Mouse (Mus musculus) MEL (cell line): ENCODE data around the gene Gucy1b2. TPM values are rescaled to one million over a fixed set of nuclear protein-coding genes. Genes with fewer than 3 reads are reported as not detected.

ENCODE experiments used
- DNase-seq: peaks from one replicate; pipeline ENCODE4 v3.0.0; 2011; ENCODE audit warnings: low read depth, low spot score
- H3K27ac ChIP-seq: 2 replicates; pipeline ENCODE4 v1.5.1; 2012; ENCODE audit warnings: low read depth, mild to moderate bottlenecking, control low read depth, low read length, moderate library complexity; ENCODE audit not compliant: control insufficient read depth
- H3K27me3 ChIP-seq, 2 experiments: fragments of 150-350 bp in 1 of 2; sonication (generic) in 1 of 2; 2 replicates each; pipeline ENCODE4 v1.6.1; 2012; ENCODE audit warnings: low read length in 2 of 2, mild to moderate bottlenecking in 2 of 2, improper control_type of control experiment in 1 of 2, moderate library complexity in 1 of 2; ENCODE audit not compliant: insufficient read depth in 2 of 2, control insufficient read depth in 1 of 2
- H3K36me3 ChIP-seq, 2 experiments: 2 replicates each; pipeline ENCODE4 v1.6.1; 2012 to 2014; ENCODE audit warnings: low read length in 2 of 2, improper control_type of control experiment in 1 of 2, inconsistent platforms in 1 of 2, mild to moderate bottlenecking in 1 of 2; ENCODE audit not compliant: insufficient read depth in 2 of 2, control insufficient read depth in 1 of 2
- H3K4me1 ChIP-seq, 2 experiments: fragments of 150-350 bp in 1 of 2; sonication (generic) in 1 of 2; 2 replicates each; pipeline ENCODE4 v1.6.1; 2012; ENCODE audit warnings: low read length in 2 of 2, improper control_type of control experiment in 1 of 2, mild to moderate bottlenecking in 1 of 2; ENCODE audit not compliant: insufficient read depth in 2 of 2, control insufficient read depth in 1 of 2
- H3K4me3 ChIP-seq, 2 experiments: fragments of 150-350 bp in 1 of 2; sonication (generic) in 1 of 2; 2 replicates each; pipeline ENCODE4 v1.5.1; 2012; ENCODE audit warnings: low read depth in 2 of 2, low read length in 2 of 2, mild to moderate bottlenecking in 2 of 2, moderate library complexity in 2 of 2, control low read depth in 1 of 2, improper control_type of control experiment in 1 of 2; ENCODE audit not compliant: control insufficient read depth in 1 of 2, insufficient read depth in 1 of 2
- H3K79me2 ChIP-seq: 2 replicates; pipeline ENCODE4 v1.6.1; 2012; ENCODE audit warnings: mild to moderate bottlenecking, low read length, moderate library complexity; ENCODE audit not compliant: control insufficient read depth, poor library complexity, insufficient read depth
- H3K9ac ChIP-seq: 2 replicates; pipeline ENCODE4 v1.6.1; 2012; ENCODE audit warnings: low read depth, mild to moderate bottlenecking, control low read depth, low read length, moderate library complexity; ENCODE audit not compliant: control insufficient read depth, poor library complexity, severe bottlenecking
- H3K9me3 ChIP-seq: fragments of 150-350 bp; sonication (generic); replicated peaks from 2 replicates; pipeline ENCODE4 v1.6.1; 2012; ENCODE audit warnings: mild to moderate bottlenecking, low read length, improper control_type of control experiment, moderate library complexity; ENCODE audit not compliant: insufficient read depth
- BHLHE40 ChIP-seq: IDR thresholded peaks from 2 replicates; pipeline ENCODE4 v1.6.1; 2012; ENCODE audit warnings: low read depth, mild to moderate bottlenecking, inconsistent platforms, low read length, improper control_type of control experiment, borderline replicate concordance
- CHD2 ChIP-seq: IDR thresholded peaks from 2 replicates; pipeline ENCODE4 v1.6.1; 2011; ENCODE audit warnings: low read length, improper control_type of control experiment
- ELF1 ChIP-seq: IDR thresholded peaks from 2 replicates; pipeline ENCODE4 v1.6.1; 2014; ENCODE audit warnings: low read depth, mild to moderate bottlenecking, inconsistent platforms, low read length, improper control_type of control experiment, moderate library complexity
- EP300 ChIP-seq, 2 experiments: IDR thresholded peaks; 2 replicates each; pipeline ENCODE4 v1.6.1; 2011; ENCODE audit warnings: improper control_type of control experiment in 2 of 2, low read length in 2 of 2, low read depth in 1 of 2, mild to moderate bottlenecking in 1 of 2
- HCFC1 ChIP-seq: IDR thresholded peaks from 2 replicates; pipeline ENCODE4 v1.6.1; 2012; ENCODE audit warnings: low read depth, mild to moderate bottlenecking, inconsistent platforms, low read length, improper control_type of control experiment, moderate library complexity
- JUND ChIP-seq: IDR thresholded peaks from 2 replicates; pipeline ENCODE4 v1.6.1; 2011; ENCODE audit warnings: low read depth, mild to moderate bottlenecking, improper control_type of control experiment, low read length
- MAFK ChIP-seq: IDR thresholded peaks from 2 replicates; pipeline ENCODE4 v1.6.1; 2011; ENCODE audit warnings: low read depth, mild to moderate bottlenecking, low read length, improper control_type of control experiment, borderline replicate concordance
- MAZ ChIP-seq: IDR thresholded peaks from 2 replicates; pipeline ENCODE4 v1.6.1; 2012; ENCODE audit warnings: low read depth, mild to moderate bottlenecking, inconsistent platforms, low read length, improper control_type of control experiment
- MXI1 ChIP-seq: IDR thresholded peaks from 2 replicates; pipeline ENCODE4 v1.6.1; 2011; ENCODE audit warnings: mild to moderate bottlenecking, low read depth, low read length, improper control_type of control experiment
- MYC ChIP-seq: IDR thresholded peaks from 2 replicates; pipeline ENCODE4 v1.6.1; 2011; ENCODE audit warnings: low read depth, mild to moderate bottlenecking, low read length, improper control_type of control experiment, moderate library complexity
- NELFE ChIP-seq: IDR thresholded peaks from 2 replicates; pipeline ENCODE4 v1.6.1; 2011; ENCODE audit warnings: low read depth, low read length, improper control_type of control experiment
- POLR2A ChIP-seq, 2 experiments: IDR thresholded peaks; 2 replicates each; pipeline ENCODE4 v1.6.1; 2011 to 2012; ENCODE audit warnings: low read length in 2 of 2, mild to moderate bottlenecking in 2 of 2, control low read depth in 1 of 2, improper control_type of control experiment in 1 of 2, low read depth in 1 of 2, moderate library complexity in 1 of 2; ENCODE audit not compliant: control insufficient read depth in 1 of 2, insufficient read depth in 1 of 2, poor library complexity in 1 of 2
- POLR2AphosphoS2 ChIP-seq: IDR thresholded peaks from 2 replicates; pipeline ENCODE4 v1.6.1; 2011; ENCODE audit warnings: low read length, improper control_type of control experiment
- RAD21 ChIP-seq: IDR thresholded peaks from 2 replicates; pipeline ENCODE4 v1.6.1; 2011; ENCODE audit warnings: mild to moderate bottlenecking, low read depth, low read length, improper control_type of control experiment
- RCOR1 ChIP-seq: IDR thresholded peaks from 2 replicates; pipeline ENCODE4 v1.6.1; 2012; ENCODE audit warnings: low read depth, mild to moderate bottlenecking, inconsistent platforms, low read length, improper control_type of control experiment
- SIN3A ChIP-seq: IDR thresholded peaks from 2 replicates; pipeline ENCODE4 v1.6.1; 2012; ENCODE audit warnings: low read length, improper control_type of control experiment, inconsistent platforms
- SMC3 ChIP-seq: IDR thresholded peaks from 2 replicates; pipeline ENCODE4 v1.6.1; 2011; ENCODE audit warnings: low read depth, low read length, improper control_type of control experiment
- TAL1 ChIP-seq: IDR thresholded peaks from 2 replicates; pipeline ENCODE4 v1.6.1; 2012; ENCODE audit warnings: mild to moderate bottlenecking, inconsistent platforms, low read length, moderate library complexity, mixed read lengths
- TBP ChIP-seq: IDR thresholded peaks from 2 replicates; pipeline ENCODE4 v1.8.0; 2011; ENCODE audit warnings: low read depth, low read length, improper control_type of control experiment
- UBTF ChIP-seq: IDR thresholded peaks from 2 replicates; pipeline ENCODE4 v1.6.1; 2012; ENCODE audit warnings: low read depth, mild to moderate bottlenecking, inconsistent platforms, low read length, improper control_type of control experiment, moderate library complexity, borderline replicate concordance; ENCODE audit not compliant: insufficient read depth
- USF1 ChIP-seq: IDR thresholded peaks from 2 replicates; pipeline ENCODE4 v1.6.1; 2014; ENCODE audit warnings: low read depth, mild to moderate bottlenecking, inconsistent platforms, low read length, improper control_type of control experiment, moderate library complexity
- ZKSCAN1 ChIP-seq: IDR thresholded peaks from 2 replicates; pipeline ENCODE4 v1.6.1; 2012; ENCODE audit warnings: low read depth, mild to moderate bottlenecking, inconsistent platforms, low read length, improper control_type of control experiment, moderate library complexity
- ZMIZ1 ChIP-seq: IDR thresholded peaks from 2 replicates; pipeline ENCODE4 v1.6.1; 2012; ENCODE audit warnings: low read depth, mild to moderate bottlenecking, inconsistent platforms, low read length, improper control_type of control experiment, moderate library complexity
- polyA plus RNA-seq, 2 experiments: library from polyadenylated mRNA; stranded (reverse) in 1 of 2; unstranded in 1 of 2; fragments of >175 nt in 1 of 2; fragments of >200 nt in 1 of 2; gene quantifications; 2 replicates each; pipeline versions ENCODE4 v1.2.1 to v1.2.4; 2012; ENCODE audit warnings: low replicate concordance in 2 of 2, low read depth in 1 of 2; ENCODE audit not compliant: insufficient read length in 2 of 2, insufficient read depth in 1 of 2, missing spikeins in 1 of 2
- total RNA-seq: library from RNA; depleted of rRNA; stranded (reverse); fragments of 300-350 nt; gene quantifications from 2 replicates; pipeline ENCODE4 v1.2.3, GENCODE M21; 2012

Gene Gucy1b2
- total and polyA plus RNA-seq, 3 experiments: not detected

- Histone ChIP-seq H3K9ac (no peak overlapping the region), H3K36me3 (no peaks in the 10 kb centered on the region; a peak in 2 of 4 replicates), H3K27ac (no peak overlapping the region), H3K27me3 (no peaks in the 10 kb centered on the region), H3K79me2 (no peaks in the 10 kb centered on the region), H3K9me3 (no peaks in the 10 kb centered on the region), H3K4me1 (no peaks in the 10 kb centered on the region), H3K4me3 (no peak overlapping the region)
- DNase-seq: no peak
- no peak for TF ChIP-seq SMC3
- no peak for TF ChIP-seq MAFK
- no peak for TF ChIP-seq POLR2AphosphoS2
- TF ChIP-seq HCFC1: no peak
- no peak for TF ChIP-seq ELF1
- TF ChIP-seq UBTF: no peak
- TF ChIP-seq USF1: no peak
- TF ChIP-seq TBP: no peak
- TF ChIP-seq BHLHE40: no peak
- no peak for TF ChIP-seq MAZ
- no peak for TF ChIP-seq JUND
- no peak for TF ChIP-seq POLR2A (IDR thresholded peaks at IDR 0.05; ENCODE audit: control insufficient read depth in 1 of 2, insufficient read depth in 1 of 2, low read depth in 1 of 2, low read length in 2 of 2, poor library complexity in 1 of 2)
- TF ChIP-seq EP300 (IDR thresholded peaks at IDR 0.05; ENCODE audit: low read depth in 1 of 2, low read length in 2 of 2): no peak
- TF ChIP-seq SIN3A: no peak
- TF ChIP-seq TAL1: no peak
Observed at GRCm38 (mm10) chr14:62375694-62376093, 80.4 kb downstream of the Gucy1b2 start.

- DNase-seq: no peak
- no peaks in the 10 kb centered on the region for H3K79me2 ChIP-seq
- H3K9ac ChIP-seq: no peak overlapping the region
- TF ChIP-seq ZKSCAN1: no peak
- TF ChIP-seq POLR2A (IDR thresholded peaks at IDR 0.05; ENCODE audit: control insufficient read depth in 1 of 2, insufficient read depth in 1 of 2, low read depth in 1 of 2, low read length in 2 of 2, poor library complexity in 1 of 2): no peak
- TF ChIP-seq RCOR1: no peak
- TF ChIP-seq ZMIZ1: no peak
- TF ChIP-seq RAD21: no peak
- no peak for TF ChIP-seq USF1
- no peak for TF ChIP-seq MXI1
- no peak for TF ChIP-seq EP300 (IDR thresholded peaks at IDR 0.05; ENCODE audit: low read depth in 1 of 2, low read length in 2 of 2)
- TF ChIP-seq MYC: no peak
- no peak for TF ChIP-seq NELFE
- no peak for TF ChIP-seq CHD2
- H3K4me3 ChIP-seq: no peak overlapping the region
- no peak overlapping the region for H3K27ac ChIP-seq
- no peaks in the 10 kb centered on the region for H3K9me3 ChIP-seq
- H3K4me1 ChIP-seq: no peaks in the 10 kb centered on the region
- H3K36me3 ChIP-seq: no peaks in the 10 kb centered on the region; a peak in 2 of 4 replicates
- H3K27me3 ChIP-seq: no peaks in the 10 kb centered on the region
Observed at GRCm38 (mm10) chr14:62374001-62374400, 82.1 kb downstream of the Gucy1b2 start.
